Mouse (Mus musculus): ENCODE results near the gene Zfp213. TPM values are rescaled to one million over a fixed set of nuclear protein-coding genes. Genes with fewer than 3 reads are reported as not detected.

Gene Zfp213
- polyA plus RNA-seq, 1 experiment from 2014 or later, result 15.1 TPM

GRCm38 (mm10) chr17:23551416-23551815, 12.6 kb downstream of the Zfp213 start:
- Histone ChIP-seq H3K27ac (ENCODE audit: low read depth, low read length) (no peak overlapping the region), H3K4me3 (ENCODE audit: low read depth, low read length) (peak overlapping the region; percentile 71), H3K9ac (ENCODE audit: low read depth, low read length) (peak overlapping the region; percentile 77), H3K4me2 (peak overlapping the region; percentile 73), H3K9me3 (replicated peaks; ENCODE audit: control insufficient read depth, low read length) (no peaks in the 10 kb centered on the region), H3K4me1 (ENCODE audit: control insufficient read depth, insufficient read depth, low read length) (no peaks in the 10 kb centered on the region; the same call in 1 of the 2 replicates), H3K27me3 (ENCODE audit: control insufficient read depth, insufficient read depth, low read length) (no peaks in the 10 kb centered on the region), H3K36me3 (ENCODE audit: control insufficient read depth, insufficient read depth, low read length) (peaks cover 5% of the 10 kb centered on the region; the same call in 1 of the 2 replicates)
- ATAC-seq (replicated peaks; ENCODE audit: insufficient number of reproducible peaks, low FRiP score, low TSS enrichment), result no peak

- under 1% methylated on average over 15 of the region's 15 CpGs for WGBS (ENCODE audit: insufficient replicate concordance)
- Histone ChIP-seq H3K36me3 (ENCODE audit: control insufficient read depth, insufficient read depth, low read length) (0 out of 2 replicates have a peak, but pooled peaks cover 5% of the 10 kb centered on the region), H3K9ac (ENCODE audit: low read depth, low read length) (peak overlapping the region; percentile 77), H3K27me3 (ENCODE audit: control insufficient read depth, insufficient read depth, low read length) (no peaks in the 10 kb centered on the region), H3K27ac (ENCODE audit: low read depth, low read length) (peak overlapping the region; percentile 55), H3K4me2 (peak overlapping the region; percentile 73), H3K4me3 (ENCODE audit: low read depth, low read length) (peak overlapping the region; percentile 71), H3K4me1 (ENCODE audit: control insufficient read depth, insufficient read depth, low read length) (no peaks in the 10 kb centered on the region; the same call in 1 of the 2 replicates), H3K9me3 (replicated peaks; ENCODE audit: control insufficient read depth, low read length) (no peaks in the 10 kb centered on the region)
- ATAC-seq (replicated peaks; ENCODE audit: insufficient number of reproducible peaks, low FRiP score, low TSS enrichment), result no peak
Measured at GRCm38 (mm10) chr17:23550856-23551255, 13.2 kb downstream of the Zfp213 start.

GRCm38 (mm10) chr17:23550188-23550791, 13.7 kb downstream of the Zfp213 start:
- Histone ChIP-seq H3K36me3 (ENCODE audit: control insufficient read depth, insufficient read depth, low read length) (0 out of 2 replicates have a peak, but pooled peaks cover 2% of the 10 kb centered on the region), H3K27me3 (ENCODE audit: control insufficient read depth, insufficient read depth, low read length) (no peaks in the 10 kb centered on the region), H3K9me3 (replicated peaks; ENCODE audit: control insufficient read depth, low read length) (no peaks in the 10 kb centered on the region), H3K4me1 (ENCODE audit: control insufficient read depth, insufficient read depth, low read length) (no peaks in the 10 kb centered on the region; the same call in 1 of the 2 replicates), H3K9ac (ENCODE audit: low read depth, low read length) (peak overlapping the region; percentile 77), H3K4me3 (ENCODE audit: low read depth, low read length) (peak overlapping the region; percentile 71), H3K4me2 (peak overlapping the region; percentile 73), H3K27ac (ENCODE audit: low read depth, low read length) (peak overlapping the region; percentile 55)
- under 1% methylated on average over 22 of the region's 22 CpGs for WGBS (ENCODE audit: insufficient replicate concordance)
- ATAC-seq (replicated peaks; ENCODE audit: insufficient number of reproducible peaks, low FRiP score, low TSS enrichment), result peak; percentile 67

- Histone ChIP-seq H3K27me3 (ENCODE audit: control insufficient read depth, insufficient read depth, low read length) (no peaks in the 10 kb centered on the region), H3K36me3 (ENCODE audit: control insufficient read depth, insufficient read depth, low read length) (no peaks in the 10 kb centered on the region), H3K27ac (ENCODE audit: low read depth, low read length) (no peak overlapping the region), H3K4me2 (peak overlapping the region; percentile 73), H3K4me3 (ENCODE audit: low read depth, low read length) (peak overlapping the region; percentile 71), H3K9ac (ENCODE audit: low read depth, low read length) (no peak overlapping the region), H3K4me1 (ENCODE audit: control insufficient read depth, insufficient read depth, low read length) (no peaks in the 10 kb centered on the region; the same call in 1 of the 2 replicates), H3K9me3 (replicated peaks; ENCODE audit: control insufficient read depth, low read length) (no peaks in the 10 kb centered on the region)
- ATAC-seq (replicated peaks; ENCODE audit: insufficient number of reproducible peaks, low FRiP score, low TSS enrichment), result no peak
- 6% methylated on average over 9 of the region's 9 CpGs for WGBS (ENCODE audit: insufficient replicate concordance)
Measured at GRCm38 (mm10) chr17:23549441-23549840, 14.6 kb downstream of the Zfp213 start.

GRCm38 (mm10) chr17:23548615-23549014, 15.4 kb downstream of the Zfp213 start:
- Histone ChIP-seq H3K4me1 (ENCODE audit: control insufficient read depth, insufficient read depth, low read length) (no peaks in the 10 kb centered on the region; the same call in 1 of the 2 replicates), H3K9ac (ENCODE audit: low read depth, low read length) (no peak overlapping the region), H3K36me3 (ENCODE audit: control insufficient read depth, insufficient read depth, low read length) (no peaks in the 10 kb centered on the region), H3K4me2 (peak overlapping the region; percentile 73), H3K27me3 (ENCODE audit: control insufficient read depth, insufficient read depth, low read length) (no peaks in the 10 kb centered on the region), H3K27ac (ENCODE audit: low read depth, low read length) (no peak overlapping the region), H3K9me3 (replicated peaks; ENCODE audit: control insufficient read depth, low read length) (no peaks in the 10 kb centered on the region), H3K4me3 (ENCODE audit: low read depth, low read length) (peak overlapping the region; percentile 71)
- peak; percentile 66 for ATAC-seq (replicated peaks; ENCODE audit: insufficient number of reproducible peaks, low FRiP score, low TSS enrichment)
- WGBS (ENCODE audit: insufficient replicate concordance), result under 1% methylated on average over 15 of the region's 15 CpGs

- Histone ChIP-seq H3K27me3 (ENCODE audit: control insufficient read depth, insufficient read depth, low read length) (no peaks in the 10 kb centered on the region), H3K4me1 (ENCODE audit: control insufficient read depth, insufficient read depth, low read length) (no peaks in the 10 kb centered on the region; the same call in 1 of the 2 replicates), H3K36me3 (ENCODE audit: control insufficient read depth, insufficient read depth, low read length) (no peaks in the 10 kb centered on the region), H3K4me2 (peak overlapping the region; percentile 63), H3K9me3 (replicated peaks; ENCODE audit: control insufficient read depth, low read length) (no peaks in the 10 kb centered on the region), H3K9ac (ENCODE audit: low read depth, low read length) (no peak overlapping the region), H3K4me3 (ENCODE audit: low read depth, low read length) (peak overlapping the region; percentile 82; the same call in 1 of the 2 replicates), H3K27ac (ENCODE audit: low read depth, low read length) (no peak overlapping the region)
- WGBS (ENCODE audit: insufficient replicate concordance), result 42% methylated on average over 11 of the region's 11 CpGs
- ATAC-seq (replicated peaks; ENCODE audit: insufficient number of reproducible peaks, low FRiP score, low TSS enrichment), result no peak
Measured at GRCm38 (mm10) chr17:23547681-23548443, 16.2 kb downstream of the Zfp213 start.

- H3K4me1 ChIP-seq (ENCODE audit: control insufficient read depth, insufficient read depth, low read length), result no peaks in the 10 kb centered on the region; the same call in 1 of the 2 replicates
- H3K4me2 ChIP-seq, result peak overlapping the region; percentile 63
- no peaks in the 10 kb centered on the region for H3K36me3 ChIP-seq (ENCODE audit: control insufficient read depth, insufficient read depth, low read length)
- no peaks in the 10 kb centered on the region for H3K9me3 ChIP-seq (replicated peaks; ENCODE audit: control insufficient read depth, low read length)
- peak overlapping the region; percentile 59 for H3K27ac ChIP-seq (ENCODE audit: low read depth, low read length)
- H3K9ac ChIP-seq (ENCODE audit: low read depth, low read length), result peak overlapping the region; percentile 78
- H3K27me3 ChIP-seq (ENCODE audit: control insufficient read depth, insufficient read depth, low read length), result no peaks in the 10 kb centered on the region
- ATAC-seq (replicated peaks; ENCODE audit: insufficient number of reproducible peaks, low FRiP score, low TSS enrichment), result peak; percentile 43
- H3K4me3 ChIP-seq (ENCODE audit: low read depth, low read length), result peak overlapping the region; percentile 82
- WGBS (ENCODE audit: insufficient replicate concordance), result under 1% methylated on average over 42 of the region's 42 CpGs
Measured at GRCm38 (mm10) chr17:23546702-23547505, 17.1 kb downstream of the Zfp213 start.

GRCm38 (mm10) chr17:23546333-23546701, 17.7 kb downstream of the Zfp213 start:
- ATAC-seq (replicated peaks; ENCODE audit: insufficient number of reproducible peaks, low FRiP score, low TSS enrichment), result peak; percentile 60
- H3K4me1 ChIP-seq (ENCODE audit: control insufficient read depth, insufficient read depth, low read length), result no peaks in the 10 kb centered on the region; the same call in 1 of the 2 replicates
- H3K27me3 ChIP-seq (ENCODE audit: control insufficient read depth, insufficient read depth, low read length), result no peaks in the 10 kb centered on the region
- peak overlapping the region; percentile 82 for H3K4me3 ChIP-seq (ENCODE audit: low read depth, low read length)
- WGBS (ENCODE audit: insufficient replicate concordance), result under 1% methylated on average over 20 of the region's 20 CpGs
- no peaks in the 10 kb centered on the region for H3K9me3 ChIP-seq (replicated peaks; ENCODE audit: control insufficient read depth, low read length)
- peak overlapping the region; percentile 59; the same call in 1 of the 2 replicates for H3K27ac ChIP-seq (ENCODE audit: low read depth, low read length)
- peak overlapping the region; percentile 78 for H3K9ac ChIP-seq (ENCODE audit: low read depth, low read length)
- H3K4me2 ChIP-seq, result peak overlapping the region; percentile 63
- H3K36me3 ChIP-seq (ENCODE audit: control insufficient read depth, insufficient read depth, low read length), result no peaks in the 10 kb centered on the region
